Mouse (Mus musculus) midbrain, embryonic 15.5 days (tissue): ENCODE results near the gene Actbl2. TPM values are rescaled to one million over a fixed set of nuclear protein-coding genes. Genes with fewer than 3 reads are reported as not detected.

ENCODE experiments used
- ATAC-seq: fragments of 200-750 bp; cut with Nextera tagmentation; replicated peaks from 2 replicates; pipeline ENCODE4 v1.8.0; 2017; ENCODE audit warnings: moderate TSS enrichment
- H3K27ac ChIP-seq: fragments of 300-500 bp; sonication (generic); 2 replicates; pipeline ENCODE4 v1.5.1; 2015; ENCODE audit warnings: mild to moderate bottlenecking, inconsistent platforms
- H3K27me3 ChIP-seq: fragments of 300-500 bp; sonication (generic); replicated peaks from 2 replicates; pipeline ENCODE4 v1.6.1; 2015; ENCODE audit warnings: inconsistent platforms
- H3K36me3 ChIP-seq: fragments of 300-500 bp; sonication (generic); replicated peaks from 2 replicates; pipeline ENCODE4 v1.6.1; 2015; ENCODE audit warnings: inconsistent platforms
- H3K4me1 ChIP-seq: fragments of 300-500 bp; sonication (generic); 2 replicates; pipeline ENCODE4 v1.6.1; 2015; ENCODE audit warnings: inconsistent platforms
- H3K4me2 ChIP-seq: fragments of 300-500 bp; sonication (generic); 2 replicates; pipeline ENCODE4 v1.6.1; 2015; ENCODE audit warnings: inconsistent platforms, mild to moderate bottlenecking, moderate library complexity
- H3K4me3 ChIP-seq: fragments of 300-500 bp; sonication (generic); 2 replicates; pipeline ENCODE4 v1.5.1; 2015; ENCODE audit warnings: mild to moderate bottlenecking, inconsistent platforms
- H3K9ac ChIP-seq: fragments of 300-500 bp; sonication (generic); 2 replicates; pipeline ENCODE4 v1.6.1; 2015; ENCODE audit warnings: mild to moderate bottlenecking, inconsistent platforms
- H3K9me3 ChIP-seq: fragments of 300-500 bp; sonication (generic); 2 replicates; pipeline ENCODE4 v1.6.1; 2016; ENCODE audit warnings: inconsistent platforms
- WGBS: fragments of 180-500 bp; shearing (Covaris S2); methylation state at CpG from one replicate; pipeline ENCODE4 v1.1.7; 2015; ENCODE audit warnings: mixed read lengths; 5-methylcytosine and 5-hydroxymethylcytosine counted together
- polyA plus RNA-seq: library from polyadenylated mRNA; unstranded; fragments of >200 nt; fragmentation: Nextera tagmentation; extraction: Ambion mirVana; gene quantifications from 2 replicates; pipeline ENCODE4 v1.2.1, GENCODE M21; 2015

Gene Actbl2
- polyA plus RNA-seq, 1 experiment from 2014 or later: not detected

- no peaks in the 10 kb centered on the region for H3K36me3 ChIP-seq
- 75% methylated on average over 4 of the region's 4 CpGs for WGBS
These were observed 3.2 kb downstream of the Actbl2 start for GRCm38 (mm10) chr13:111258016-111258415.

GRCm38 (mm10) chr13:111258424-111259092 is 3.7 kb downstream of the Actbl2 start:
- no peak overlapping the region for H3K4me2 ChIP-seq
- ATAC-seq: no peak
- WGBS: 77% methylated on average over 11 of the region's 11 CpGs
- H3K9me3 ChIP-seq: no peaks in the 10 kb centered on the region
- no peak overlapping the region for H3K4me3 ChIP-seq
- no peak overlapping the region for H3K27ac ChIP-seq
- no peaks in the 10 kb centered on the region for H3K4me1 ChIP-seq
- no peak overlapping the region for H3K9ac ChIP-seq
- H3K36me3 ChIP-seq: no peaks in the 10 kb centered on the region
- no peaks in the 10 kb centered on the region for H3K27me3 ChIP-seq

More at GRCm38 (mm10) chr13:111258016-111258415, 3.2 kb downstream of the Actbl2 start:
- Histone ChIP-seq H3K4me1 (no peaks in the 10 kb centered on the region), H3K27me3 (no peaks in the 10 kb centered on the region), H3K9ac (no peak overlapping the region), H3K9me3 (no peaks in the 10 kb centered on the region), H3K4me2 (no peak overlapping the region), H3K27ac (no peak overlapping the region), H3K4me3 (no peak overlapping the region)
- ATAC-seq: no peak

- H3K9me3 ChIP-seq: no peaks in the 10 kb centered on the region
- H3K4me1 ChIP-seq: no peaks in the 10 kb centered on the region
- no peak for ATAC-seq
- no peaks in the 10 kb centered on the region for H3K27me3 ChIP-seq
- WGBS: 30% methylated on average over 6 of the region's 6 CpGs
- no peak overlapping the region for H3K27ac ChIP-seq
- H3K4me2 ChIP-seq: no peak overlapping the region
- H3K4me3 ChIP-seq: no peak overlapping the region
- H3K36me3 ChIP-seq: no peaks in the 10 kb centered on the region
- no peak overlapping the region for H3K9ac ChIP-seq
These were observed 4.3 kb downstream of the Actbl2 start for GRCm38 (mm10) chr13:111259093-111259491.

DNA sequence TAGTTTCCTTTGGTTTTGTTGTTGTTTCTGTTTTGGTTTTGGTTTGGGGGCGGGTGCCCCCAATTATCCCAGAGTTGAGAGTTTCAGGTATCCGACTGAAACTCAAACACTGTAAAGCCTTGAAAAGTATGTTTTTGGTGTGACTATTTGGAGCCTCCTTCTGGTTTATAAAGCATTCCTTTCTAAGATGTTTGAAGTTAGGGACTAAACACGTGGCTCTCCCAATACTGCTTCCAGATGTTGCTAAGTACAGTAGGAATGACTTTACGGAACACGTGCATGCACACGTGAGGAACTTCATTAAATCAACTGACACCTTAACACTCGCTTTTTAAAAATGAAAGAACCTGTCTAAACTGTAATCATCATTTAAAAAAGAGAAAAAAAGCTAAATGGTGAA is 4.9 kb downstream of the Actbl2 start:
- Histone ChIP-seq H3K4me1 (no peaks in the 10 kb centered on the region), H3K27ac (no peak overlapping the region), H3K9me3 (no peaks in the 10 kb centered on the region), H3K36me3 (no peaks in the 10 kb centered on the region), H3K4me2 (no peak overlapping the region), H3K4me3 (no peak overlapping the region), H3K9ac (no peak overlapping the region), H3K27me3 (no peaks in the 10 kb centered on the region)
- no peak for ATAC-seq
- 84% methylated on average over 7 of the region's 7 CpGs for WGBS

DNA sequence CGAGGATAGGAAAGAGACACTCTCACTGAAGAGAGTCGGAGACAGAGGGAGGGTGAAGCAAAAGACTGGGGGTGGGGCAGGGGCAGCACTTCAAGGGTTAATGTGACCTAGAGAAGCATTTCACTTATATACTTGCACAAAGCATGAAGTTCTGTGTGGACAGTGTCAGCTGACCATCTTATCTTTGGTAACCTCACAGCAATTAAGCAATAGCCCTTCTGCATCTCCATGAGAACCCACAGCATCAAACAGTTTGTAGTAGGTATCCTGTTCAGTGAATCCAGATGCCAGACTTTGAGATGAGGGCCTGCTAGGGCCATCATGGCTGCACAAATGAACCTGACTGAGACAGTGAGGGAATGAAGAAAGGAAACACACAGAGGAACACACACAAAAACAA is 8.4 kb downstream of the Actbl2 start:
- Histone ChIP-seq H3K27ac (no peak overlapping the region), H3K4me2 (no peak overlapping the region), H3K36me3 (no peaks in the 10 kb centered on the region), H3K9ac (no peak overlapping the region), H3K4me1 (0 out of 2 replicates have a peak, but pooled peaks cover 2% of the 10 kb centered on the region), H3K9me3 (no peaks in the 10 kb centered on the region), H3K4me3 (no peak overlapping the region), H3K27me3 (no peaks in the 10 kb centered on the region)
- WGBS: 77% methylated on average over 2 of the region's 2 CpGs
- no peak for ATAC-seq

GRCm38 (mm10) chr13:111263758-111264157 is 8.9 kb downstream of the Actbl2 start:
- H3K27ac ChIP-seq: no peak overlapping the region
- WGBS: 76% methylated on average over 3 of the region's 3 CpGs
- H3K9ac ChIP-seq: no peak overlapping the region
- no peak overlapping the region for H3K4me2 ChIP-seq
- no peak for ATAC-seq
- H3K27me3 ChIP-seq: no peaks in the 10 kb centered on the region
- H3K36me3 ChIP-seq: no peaks in the 10 kb centered on the region
- 0 out of 2 replicates have a peak, but pooled peaks cover 2% of the 10 kb centered on the region for H3K4me1 ChIP-seq
- H3K9me3 ChIP-seq: no peaks in the 10 kb centered on the region
- no peak overlapping the region for H3K4me3 ChIP-seq

DNA sequence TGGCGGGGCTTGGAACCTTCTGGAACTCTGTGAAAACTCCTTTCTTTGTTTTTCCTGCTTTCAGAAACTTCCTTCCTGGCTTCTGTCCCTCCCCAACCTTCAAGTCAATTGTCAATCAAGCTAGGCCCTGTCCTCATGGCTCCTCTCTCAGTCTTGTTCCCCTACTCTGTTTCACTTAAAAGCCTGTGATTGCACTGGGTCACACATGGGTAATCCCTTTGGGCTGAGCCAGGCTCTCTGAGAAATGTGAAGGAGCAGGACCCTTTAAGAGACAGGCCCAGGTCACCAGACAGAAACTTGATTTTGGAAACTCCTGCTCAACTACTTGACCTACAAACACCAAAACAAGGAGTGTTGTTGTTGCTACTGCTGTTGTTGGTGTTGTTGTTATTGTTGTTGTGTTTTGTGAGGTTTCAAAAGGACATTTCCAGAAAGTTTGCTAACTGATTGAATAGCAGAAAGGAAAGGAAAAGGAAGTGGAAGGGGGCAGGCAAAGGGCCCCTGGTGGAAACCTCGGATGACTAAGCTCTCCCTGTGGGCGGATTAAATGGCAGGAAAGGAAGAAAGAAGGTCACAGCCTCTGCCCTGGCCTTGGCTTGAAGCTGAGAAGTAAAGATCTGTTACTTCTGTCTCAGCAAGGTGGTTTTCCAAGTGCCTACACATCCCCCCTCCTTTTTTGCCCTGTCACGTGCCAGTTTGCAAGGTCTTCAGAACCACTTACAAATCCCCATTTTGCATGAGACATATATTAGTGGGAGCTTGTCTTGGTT is 10.6 kb downstream of the Actbl2 start:
- Histone ChIP-seq H3K4me3 (no peak overlapping the region), H3K9ac (no peak overlapping the region), H3K27ac (no peak overlapping the region), H3K36me3 (no peaks in the 10 kb centered on the region), H3K4me1 (0 out of 2 replicates have a peak, but pooled peaks cover 2% of the 10 kb centered on the region), H3K4me2 (no peak overlapping the region), H3K27me3 (no peaks in the 10 kb centered on the region), H3K9me3 (no peaks in the 10 kb centered on the region)
- ATAC-seq: no peak
- WGBS: 55% methylated on average over 4 of the region's 4 CpGs

DNA sequence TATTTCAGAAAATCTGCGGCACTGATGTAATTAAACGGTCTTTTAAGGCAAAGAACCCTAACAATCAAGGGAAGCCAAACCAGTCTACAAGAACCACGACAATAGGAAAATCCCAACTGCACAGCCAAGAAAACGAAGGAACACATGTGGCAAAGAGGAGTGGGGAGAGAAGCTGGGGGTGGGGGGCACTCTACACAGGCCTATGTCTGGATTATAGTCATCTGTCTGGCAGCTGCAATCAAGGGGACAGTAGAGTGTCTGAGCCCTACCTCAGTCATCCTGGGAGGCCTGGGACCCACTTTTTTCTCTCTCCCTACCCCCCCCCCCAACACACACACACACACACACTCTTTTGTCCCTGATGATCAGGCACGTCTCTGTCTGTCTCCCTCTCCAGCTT is 12.0 kb downstream of the Actbl2 start:
- Histone ChIP-seq H3K4me2 (no peak overlapping the region), H3K4me3 (no peak overlapping the region), H3K4me1 (0 out of 2 replicates have a peak, but pooled peaks cover 2% of the 10 kb centered on the region), H3K36me3 (no peaks in the 10 kb centered on the region), H3K27me3 (no peaks in the 10 kb centered on the region), H3K9me3 (no peaks in the 10 kb centered on the region), H3K27ac (no peak overlapping the region), H3K9ac (no peak overlapping the region)
- ATAC-seq: no peak
- 58% methylated on average over 5 of the region's 5 CpGs for WGBS

DNA sequence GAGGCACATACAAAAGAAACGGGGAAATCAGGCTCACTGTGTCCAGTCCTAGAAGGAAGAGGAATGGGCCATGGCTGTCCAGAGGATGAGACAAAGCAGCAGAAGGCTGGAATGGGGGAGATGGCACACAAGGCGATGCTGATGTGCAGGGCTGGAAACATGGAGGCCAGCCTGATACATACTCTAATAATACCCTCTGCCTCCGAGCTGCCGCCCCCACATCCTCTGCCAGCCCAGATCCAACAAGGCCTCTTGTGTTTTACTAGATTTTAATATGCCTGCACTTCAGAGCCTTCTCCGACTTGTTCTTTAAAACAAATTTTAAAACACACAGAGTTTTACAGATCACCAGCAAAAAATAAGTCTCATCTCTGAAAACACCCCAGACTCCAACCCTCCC is 14.2 kb downstream of the Actbl2 start:
- H3K36me3 ChIP-seq: no peaks in the 10 kb centered on the region
- no peak overlapping the region for H3K27ac ChIP-seq
- H3K9me3 ChIP-seq: no peaks in the 10 kb centered on the region
- no peaks in the 10 kb centered on the region for H3K27me3 ChIP-seq
- H3K4me2 ChIP-seq: no peak overlapping the region
- WGBS: 90% methylated on average over 5 of the region's 5 CpGs
- 0 out of 2 replicates have a peak, but pooled peaks cover 2% of the 10 kb centered on the region for H3K4me1 ChIP-seq
- no peak for ATAC-seq
- H3K9ac ChIP-seq: no peak overlapping the region
- no peak overlapping the region for H3K4me3 ChIP-seq

DNA sequence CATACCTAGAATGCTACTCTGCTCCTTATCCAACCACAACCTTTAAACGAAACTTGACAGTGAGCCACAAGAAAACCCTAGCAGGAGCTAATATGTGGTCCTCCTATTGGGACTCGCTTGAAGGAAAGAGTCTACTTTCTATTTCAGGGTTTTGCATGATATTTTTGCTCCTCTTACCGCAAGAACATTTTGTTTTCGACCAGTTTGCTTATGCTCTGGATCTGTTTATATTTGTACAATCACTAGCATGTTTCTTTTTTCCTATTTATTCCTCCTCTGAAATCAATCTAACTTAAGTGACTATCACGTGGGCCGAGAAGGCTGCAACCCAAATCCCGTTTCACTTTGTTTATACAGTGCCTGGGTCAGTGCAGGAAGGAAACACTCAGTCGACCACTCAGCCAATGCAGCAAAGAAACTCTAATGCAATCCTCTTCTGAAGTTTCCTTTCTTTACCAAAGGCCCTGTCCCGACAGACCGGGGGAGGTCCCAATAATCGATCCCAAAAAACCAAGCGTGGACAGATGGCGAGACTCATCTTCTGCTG is 15.0 kb downstream of the Actbl2 start:
- no peak for ATAC-seq
- Histone ChIP-seq H3K4me2 (no peak overlapping the region), H3K9me3 (no peaks in the 10 kb centered on the region), H3K9ac (no peak overlapping the region), H3K4me3 (no peak overlapping the region), H3K27me3 (no peaks in the 10 kb centered on the region), H3K36me3 (no peaks in the 10 kb centered on the region), H3K4me1 (0 out of 2 replicates have a peak, but pooled peaks cover 2% of the 10 kb centered on the region), H3K27ac (no peak overlapping the region)
- WGBS: 87% methylated on average over 13 of the region's 13 CpGs

GRCm38 (mm10) chr13:111271868-111272267 is 17.1 kb downstream of the Actbl2 start:
- Histone ChIP-seq H3K36me3 (no peaks in the 10 kb centered on the region), H3K27me3 (no peaks in the 10 kb centered on the region), H3K9ac (no peak overlapping the region), H3K4me1 (0 out of 2 replicates have a peak, but pooled peaks cover 2% of the 10 kb centered on the region), H3K4me2 (no peak overlapping the region), H3K4me3 (no peak overlapping the region), H3K9me3 (no peaks in the 10 kb centered on the region), H3K27ac (no peak overlapping the region)
- WGBS: 49% methylated on average over 8 of the region's 8 CpGs
- no peak for ATAC-seq

GRCm38 (mm10) chr13:111286461-111287385 is 31.9 kb downstream of the Actbl2 start:
- no peaks in the 10 kb centered on the region for H3K4me1 ChIP-seq
- no peaks in the 10 kb centered on the region for H3K27me3 ChIP-seq
- H3K27ac ChIP-seq: no peak overlapping the region
- no peaks in the 10 kb centered on the region for H3K9me3 ChIP-seq
- no peak overlapping the region for H3K4me3 ChIP-seq
- H3K4me2 ChIP-seq: no peak overlapping the region
- 90% methylated on average over 10 of the region's 10 CpGs for WGBS
- no peak for ATAC-seq
- no peak overlapping the region for H3K9ac ChIP-seq
- no peaks in the 10 kb centered on the region for H3K36me3 ChIP-seq
